Mouse (Mus musculus): ENCODE results near the gene Erich6.
"Not testable (repeated sequence)": the region's sequence is repeated elsewhere in the genome, so short reads cannot be mapped to it uniquely, and the experiment has no call there.

The Erich6 gene

DNA sequence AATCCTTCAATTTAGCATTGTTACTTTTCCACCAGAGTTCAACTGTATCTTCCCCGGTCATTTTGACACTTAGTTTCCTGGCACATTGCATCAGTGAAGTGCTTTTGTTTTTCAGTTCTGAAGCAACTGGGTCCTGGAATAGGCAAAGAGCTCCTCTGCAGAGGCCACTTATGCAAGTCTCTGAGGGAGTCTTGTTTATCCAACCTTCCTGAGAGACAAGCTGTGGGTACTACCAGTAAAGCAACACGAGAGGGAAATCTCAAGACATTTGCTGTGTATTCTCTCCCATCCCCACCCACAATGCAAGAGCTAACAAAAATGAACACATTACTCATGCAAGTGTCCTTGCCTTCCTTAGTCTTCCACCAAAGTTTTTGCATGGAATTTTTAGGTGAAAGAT, 5.3 kb downstream of the Erich6 start:
- DNase-seq, result no peak

DNA sequence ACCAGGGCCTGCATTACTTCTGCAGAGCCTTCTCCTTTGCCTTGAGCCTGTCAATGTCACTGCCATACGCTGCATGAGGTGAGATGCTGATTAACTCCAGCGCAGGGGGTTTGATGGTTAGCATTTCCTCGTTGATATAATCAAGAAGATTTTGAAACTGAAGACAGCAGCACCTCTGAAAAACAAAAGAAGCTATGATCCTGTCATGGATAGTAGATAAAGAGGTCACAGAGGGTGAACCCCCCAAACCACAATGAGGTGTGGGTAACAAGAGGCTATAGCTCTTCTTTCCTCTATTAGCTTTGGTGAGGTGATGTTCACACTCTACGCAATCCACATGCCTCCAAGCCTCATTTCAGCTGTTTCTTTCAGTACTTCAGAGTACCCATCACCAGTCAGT, 12.0 kb downstream of the Erich6 start:
- DNase-seq, result no peak

GRCm38 (mm10) chr3:58622665-58623394, 14.2 kb downstream of the Erich6 start:
- no peak for DNase-seq

- DNase-seq, result peak; percentile 77
Measured at GRCm38 (mm10) chr3:58621066-58621465, 15.9 kb downstream of the Erich6 start.

DNA sequence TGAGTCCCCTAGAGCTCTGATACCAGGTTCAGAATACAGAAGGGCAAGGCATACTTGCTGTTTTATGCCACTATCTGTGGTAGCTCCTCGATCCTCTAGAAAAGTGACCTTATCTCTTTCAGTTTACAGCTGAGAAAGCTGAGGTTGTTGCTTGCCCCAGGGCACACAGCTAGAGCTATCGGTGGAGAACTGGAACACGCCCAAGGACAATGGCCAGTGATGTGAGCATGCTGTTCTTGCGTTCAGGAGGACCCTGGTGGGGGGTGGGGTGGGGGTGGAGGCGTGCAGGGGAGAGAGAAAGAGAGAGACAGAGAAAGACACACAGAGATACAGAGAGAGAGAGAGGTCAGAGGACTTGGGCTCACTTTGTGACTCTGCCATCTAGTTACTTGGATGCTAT, 27.0 kb downstream of the Erich6 start:
- DNase-seq, result no peak

- DNase-seq, result no peak
Measured at GRCm38 (mm10) chr3:58608506-58608905, 28.5 kb downstream of the Erich6 start.

GRCm38 (mm10) chr3:58593623-58594022, 43.4 kb downstream of the Erich6 start:
- no peak for DNase-seq

- not testable (repeated sequence) for DNase-seq
Measured at GRCm38 (mm10) chr3:58592666-58593065, 44.3 kb downstream of the Erich6 start.

GRCm38 (mm10) chr3:58590544-58590943, 46.5 kb downstream of the Erich6 start:
- DNase-seq, result not testable (repeated sequence)

DNA sequence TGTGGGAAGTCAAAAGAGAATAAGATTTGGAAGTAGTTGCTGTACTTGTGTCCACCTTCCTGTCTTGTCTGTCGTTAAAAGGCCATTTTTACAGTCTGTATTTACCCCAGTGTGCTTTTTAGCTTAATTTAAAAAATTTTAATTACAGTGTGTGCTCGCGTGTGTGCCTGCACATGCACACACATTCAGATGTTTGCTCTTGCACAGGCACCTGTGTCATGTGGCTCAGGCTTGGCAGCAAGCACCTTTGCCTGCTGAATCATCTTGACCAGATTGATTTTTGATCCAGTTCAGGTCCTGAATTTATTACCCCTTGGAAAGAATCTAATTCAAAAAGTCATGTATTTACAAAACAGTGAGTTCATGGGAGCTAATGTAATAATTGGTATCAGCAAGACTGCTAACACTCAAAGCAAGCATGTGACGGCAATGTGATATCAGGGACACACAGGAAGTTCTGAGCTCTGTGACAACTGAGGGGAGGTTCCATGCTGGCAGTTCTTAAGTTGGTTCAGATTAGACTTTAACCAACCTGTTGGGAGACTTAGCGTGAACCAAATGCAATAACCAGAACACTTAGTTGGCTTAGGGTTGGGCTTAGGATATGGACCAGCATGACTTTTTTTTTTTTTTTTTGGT, 54.1 kb downstream of the Erich6 start:
- DNase-seq, result no peak

- no peak for DNase-seq
Measured at GRCm38 (mm10) chr3:58582297-58582696, 54.7 kb downstream of the Erich6 start.

DNA sequence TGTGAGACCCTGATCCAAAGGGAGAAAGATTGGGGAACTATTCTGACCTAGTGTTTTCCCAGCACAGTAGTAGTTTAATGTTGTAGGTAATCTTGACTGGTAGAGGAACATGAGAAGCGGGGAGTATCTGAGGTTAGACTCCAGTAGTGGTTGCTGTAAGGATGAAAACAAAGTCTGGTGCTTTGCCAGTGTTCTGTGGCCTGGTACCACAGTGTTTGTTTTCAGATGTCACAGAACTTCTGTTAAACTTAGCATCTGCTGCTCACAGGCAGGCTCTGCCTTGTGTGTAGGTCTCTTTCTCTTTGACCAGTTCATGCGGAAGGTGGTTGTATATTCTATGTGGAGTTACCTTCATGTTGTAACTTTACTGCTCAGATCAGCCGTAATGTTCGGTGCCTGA, 55.5 kb downstream of the Erich6 start:
- no peak for DNase-seq

GRCm38 (mm10) chr3:58577506-58578050, 59.4 kb downstream of the Erich6 start:
- peak; percentile 12 for DNase-seq

- no peak for DNase-seq
Measured at GRCm38 (mm10) chr3:58577067-58577503, 59.9 kb downstream of the Erich6 start.

- DNase-seq, result peak; percentile 97
Measured at GRCm38 (mm10) chr3:58576137-58577066, 60.6 kb downstream of the Erich6 start, which contains the start of gene Selenot. Gene Selenot, plus strand, starts transcription at chr3:58576636.

DNA sequence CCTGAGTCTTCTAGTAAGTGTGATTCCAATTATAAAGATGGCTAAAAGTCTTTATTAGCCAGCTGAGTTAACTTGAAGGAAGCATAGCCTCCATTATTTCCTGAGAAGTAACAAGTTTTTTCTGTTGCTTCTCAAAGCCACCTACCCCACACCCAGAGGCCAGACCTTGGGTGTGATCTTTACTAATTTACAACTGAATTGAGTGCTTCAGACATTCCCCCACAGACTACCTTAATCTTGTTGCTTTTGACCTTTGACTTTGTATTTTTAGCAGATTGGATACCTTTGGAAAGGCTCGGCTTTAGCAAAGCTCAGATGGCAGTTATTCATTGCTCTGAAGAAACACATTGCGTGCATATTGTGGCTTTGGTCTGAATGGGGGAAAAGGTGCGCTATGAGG, 66.2 kb downstream of the Erich6 start:
- no peak for DNase-seq
